Mouse (Mus musculus) forebrain, postnatal 0 days (tissue): Measurements from ENCODE around the gene Apol9b. TPM values are rescaled to one million over a fixed set of nuclear protein-coding genes. Genes with fewer than 3 reads are reported as not detected.
"Not testable (repeated sequence)": the region's sequence is repeated elsewhere in the genome, so short reads cannot be mapped to it uniquely, and the experiment has no call there.

Source experiments
- ATAC-seq: fragments of 200-750 bp; cut with Nextera tagmentation; 2 replicates; pipeline ENCODE4 v1.8.0; 2017; ENCODE audit warnings: mild to moderate bottlenecking, moderate library complexity
- DNase-seq: peaks from one replicate; pipeline ENCODE4 v3.0.0-alpha.2; 2015
- H3K27ac ChIP-seq: fragments of 300-500 bp; sonication (generic); 2 replicates; pipeline ENCODE4 v1.5.1; 2014; ENCODE audit warnings: low read depth, mild to moderate bottlenecking, antibody characterized with exemption, low read length, moderate library complexity, mixed read lengths
- H3K27me3 ChIP-seq: fragments of 300-500 bp; sonication (generic); 2 replicates; pipeline ENCODE4 v1.6.1; 2014; ENCODE audit warnings: mild to moderate bottlenecking, low read length, mixed read lengths; ENCODE audit not compliant: insufficient read depth
- H3K36me3 ChIP-seq: fragments of 300-500 bp; sonication (generic); 2 replicates; pipeline ENCODE4 v1.6.1; 2014; ENCODE audit warnings: mild to moderate bottlenecking, moderate library complexity; ENCODE audit not compliant: insufficient read depth
- H3K4me1 ChIP-seq: fragments of 300-500 bp; sonication (generic); 2 replicates; pipeline ENCODE4 v1.6.1; 2014; ENCODE audit warnings: antibody characterized with exemption; ENCODE audit not compliant: insufficient read depth
- H3K4me2 ChIP-seq: fragments of 300-500 bp; sonication (generic); 2 replicates; pipeline ENCODE4 v1.6.1; 2014; ENCODE audit warnings: low read depth, mild to moderate bottlenecking, moderate library complexity
- H3K4me3 ChIP-seq: fragments of 300-500 bp; sonication (generic); 2 replicates; pipeline ENCODE4 v1.5.1; 2014; ENCODE audit warnings: low read depth, low read length, mixed read lengths
- H3K9ac ChIP-seq: fragments of 300-500 bp; sonication (generic); 2 replicates; pipeline ENCODE4 v1.6.1; 2014; ENCODE audit warnings: mild to moderate bottlenecking
- H3K9me3 ChIP-seq: fragments of 300-500 bp; sonication (generic); 2 replicates; pipeline ENCODE4 v1.6.1; 2016; ENCODE audit warnings: low read length
- CTCF ChIP-seq: sonication (generic); IDR thresholded peaks from 2 replicates; pipeline ENCODE4 v1.5.1; 2016; ENCODE audit warnings: antibody characterized with exemption, control low read depth, low read depth
- WGBS: fragments of 180-500 bp; shearing (Covaris S2); extraction: QIAGEN DNeasy Blood & Tissue Kit; methylation state at CpG from one replicate; pipeline ENCODE4 v1.1.7; 2014; 5-methylcytosine and 5-hydroxymethylcytosine counted together
- polyA plus RNA-seq: library from polyadenylated mRNA; unstranded; fragments of >200 nt; fragmentation: Nextera tagmentation; extraction: Ambion mirVana; gene quantifications from 2 replicates; pipeline ENCODE4 v1.2.1, GENCODE M21; 2015
- total RNA-seq: library from RNA; depleted of rRNA; stranded (reverse); fragments of >200 nt; gene quantifications from 2 replicates; pipeline ENCODE4 v1.2.3, GENCODE M21; 2014

Apol9b gene
- total and polyA plus RNA-seq, 2 experiments from 2014 or later: 0.16 TPM; not detected in 1

GRCm38 (mm10) chr15:77725393-77726020 lies 3.3 kb upstream of the Apol9b start:
- not testable (repeated sequence) for ATAC-seq

GRCm38 (mm10) chr15:77727139-77727538 lies 1.7 kb upstream of the Apol9b start:
- H3K9me3 ChIP-seq, ATAC-seq, H3K36me3 ChIP-seq, H3K4me2 ChIP-seq, DNase-seq, H3K27ac ChIP-seq, H3K9ac ChIP-seq, H3K4me3 ChIP-seq, H3K4me1 ChIP-seq, H3K27me3 ChIP-seq: not testable (repeated sequence)
- WGBS: 9% methylated on average over 3 of the region's 3 CpGs
- TF ChIP-seq CTCF: peak; percentile 51

More at GRCm38 (mm10) chr15:77725393-77726020, 3.3 kb upstream of the Apol9b start:
- DNase-seq: peak; percentile 17
- not testable (repeated sequence) for H3K9ac ChIP-seq, H3K27ac ChIP-seq, H3K4me1 ChIP-seq, H3K4me3 ChIP-seq, H3K27me3 ChIP-seq, H3K4me2 ChIP-seq, H3K36me3 ChIP-seq, H3K9me3 ChIP-seq
- WGBS: 77% methylated on average over 6 of the region's 6 CpGs

DNA sequence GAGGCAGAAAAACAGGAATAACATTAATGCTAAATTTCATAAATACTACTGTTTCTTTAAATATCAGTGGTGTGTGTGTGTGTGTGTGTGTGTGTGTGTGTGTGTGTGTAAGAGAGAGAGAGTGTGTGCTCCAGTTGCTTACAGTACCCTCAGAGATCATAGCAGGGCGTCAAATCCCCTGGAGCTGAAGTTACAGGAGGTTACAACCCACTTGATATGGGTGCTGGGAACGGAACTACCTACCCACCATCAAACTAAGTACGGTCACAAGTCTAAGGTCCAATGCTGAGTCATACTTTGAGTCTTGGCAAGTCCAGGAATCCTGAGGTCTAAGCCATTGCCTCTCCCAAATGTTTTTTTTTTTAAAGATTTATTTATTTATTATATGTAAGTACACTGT lies 1.1 kb upstream of the Apol9b start:
- not testable (repeated sequence) for ATAC-seq, H3K4me2 ChIP-seq, H3K27me3 ChIP-seq, H3K9me3 ChIP-seq, H3K9ac ChIP-seq, H3K36me3 ChIP-seq, H3K4me1 ChIP-seq, H3K27ac ChIP-seq, DNase-seq, H3K4me3 ChIP-seq
- WGBS: 95% methylated on average over 3 of the region's 3 CpGs

DNA sequence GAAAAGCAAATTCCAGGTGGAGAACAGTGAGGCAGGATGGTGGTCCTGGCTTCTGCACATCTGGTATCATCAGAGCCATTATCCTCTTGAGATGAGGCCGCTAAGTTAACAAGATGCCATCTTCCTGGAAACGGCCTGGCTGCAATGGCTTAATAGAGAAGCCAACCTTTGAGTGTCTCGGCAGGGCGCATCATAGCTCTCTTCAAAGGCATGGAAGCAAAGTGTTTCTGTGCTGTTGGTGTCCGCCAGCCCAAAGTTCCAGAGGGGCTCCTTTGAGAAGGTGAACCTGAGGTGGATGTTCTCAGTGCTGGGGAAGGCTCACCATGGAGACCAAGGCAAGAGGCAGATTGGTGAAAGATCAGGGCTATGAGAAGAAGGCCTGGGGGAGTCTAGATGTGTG lies 2.8 kb downstream of the Apol9b start:
- Histone ChIP-seq H3K27me3 (no peaks in the 10 kb centered on the region), H3K9me3 (no peaks in the 10 kb centered on the region), H3K9ac (no peak overlapping the region), H3K4me2 (no peak overlapping the region), H3K27ac (no peak overlapping the region), H3K36me3 (no peaks in the 10 kb centered on the region), H3K4me1 (no peaks in the 10 kb centered on the region), H3K4me3 (no peak overlapping the region)
- ATAC-seq (no peak), DNase-seq (no peak)
- no peak for TF ChIP-seq CTCF
- 84% methylated on average over 5 of the region's 5 CpGs for WGBS

GRCm38 (mm10) chr15:77732851-77733250 lies 4.0 kb downstream of the Apol9b start:
- H3K4me1 ChIP-seq, H3K27ac ChIP-seq, H3K36me3 ChIP-seq, H3K9me3 ChIP-seq, ATAC-seq, H3K4me3 ChIP-seq, DNase-seq, H3K9ac ChIP-seq, H3K4me2 ChIP-seq, H3K27me3 ChIP-seq: not testable (repeated sequence)
- WGBS: 79% methylated on average over 10 of the region's 10 CpGs

- H3K4me1 ChIP-seq, H3K9ac ChIP-seq, H3K9me3 ChIP-seq, DNase-seq, ATAC-seq, H3K4me2 ChIP-seq, H3K27me3 ChIP-seq, H3K36me3 ChIP-seq, H3K4me3 ChIP-seq, H3K27ac ChIP-seq: not testable (repeated sequence)
- 58% methylated on average over 8 of the region's 8 CpGs for WGBS
Observed at GRCm38 (mm10) chr15:77733380-77733779, 4.5 kb downstream of the Apol9b start.

GRCm38 (mm10) chr15:77733903-77734302 lies 5.1 kb downstream of the Apol9b start:
- H3K9ac ChIP-seq, H3K27me3 ChIP-seq, H3K36me3 ChIP-seq, H3K4me2 ChIP-seq, H3K27ac ChIP-seq, ATAC-seq, H3K4me1 ChIP-seq, DNase-seq, H3K4me3 ChIP-seq, H3K9me3 ChIP-seq: not testable (repeated sequence)
- 54% methylated on average over 4 of the region's 4 CpGs for WGBS
